Mouse (Mus musculus): ENCODE results near the gene Zbtb1. TPM values are rescaled to one million over a fixed set of nuclear protein-coding genes. Genes with fewer than 3 reads are reported as not detected.
A peak's percentile ranks its signal among the peaks of the same experiment; 100 is the strongest.
"Not testable (repeated sequence)": the region's sequence is repeated elsewhere in the genome, so short reads cannot be mapped to it uniquely, and the experiment has no call there.

Gene Zbtb1
- total RNA-seq, 2 experiments from 2014 or later: 5.7 to 7.2 TPM

DNA sequence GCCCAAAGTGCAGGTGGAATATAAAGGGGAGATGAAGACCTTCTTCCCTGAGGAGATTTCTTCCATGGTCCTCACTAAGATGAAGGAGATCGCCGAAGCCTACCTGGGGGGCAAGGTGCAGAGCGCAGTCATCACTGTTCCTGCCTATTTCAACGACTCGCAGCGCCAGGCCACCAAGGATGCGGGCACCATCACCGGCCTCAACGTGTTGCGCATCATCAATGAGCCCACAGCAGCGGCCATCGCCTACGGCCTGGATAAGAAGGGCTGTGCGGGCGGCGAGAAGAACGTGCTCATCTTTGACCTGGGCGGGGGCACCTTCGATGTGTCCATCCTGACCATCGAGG, 34.7 kb downstream of the Zbtb1 start:
- peak; percentile 29 for DNase-seq

DNA sequence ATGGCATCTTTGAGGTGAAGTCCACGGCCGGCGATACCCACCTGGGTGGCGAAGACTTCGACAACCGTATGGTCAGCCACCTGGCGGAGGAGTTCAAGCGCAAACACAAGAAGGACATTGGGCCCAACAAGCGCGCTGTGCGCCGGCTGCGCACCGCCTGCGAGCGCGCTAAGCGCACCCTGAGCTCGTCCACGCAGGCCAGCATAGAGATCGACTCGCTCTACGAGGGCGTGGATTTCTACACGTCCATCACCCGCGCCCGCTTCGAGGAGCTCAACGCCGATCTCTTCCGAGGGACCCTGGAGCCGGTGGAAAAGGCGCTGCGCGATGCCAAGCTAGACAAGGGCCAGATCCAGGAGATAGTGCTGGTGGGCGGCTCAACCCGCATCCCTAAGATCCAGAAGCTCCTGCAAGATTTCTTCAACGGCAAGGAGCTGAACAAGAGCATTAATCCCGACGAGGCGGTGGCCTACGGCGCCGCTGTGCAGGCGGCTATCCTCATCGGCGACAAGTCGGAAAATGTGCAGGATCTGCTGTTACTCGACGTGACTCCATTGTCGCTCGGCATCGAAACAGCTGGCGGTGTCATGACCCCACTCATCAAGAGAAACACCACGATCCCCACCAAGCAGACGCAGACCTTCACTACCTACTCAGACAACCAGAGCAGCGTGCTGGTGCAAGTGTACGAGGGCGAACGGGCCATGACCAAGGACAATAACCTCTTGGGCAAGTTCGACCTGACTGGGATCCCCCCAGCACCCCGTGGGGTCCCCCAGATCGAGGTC, 35.3 kb downstream of the Zbtb1 start:
- DNase-seq: peak; percentile 34

DNA sequence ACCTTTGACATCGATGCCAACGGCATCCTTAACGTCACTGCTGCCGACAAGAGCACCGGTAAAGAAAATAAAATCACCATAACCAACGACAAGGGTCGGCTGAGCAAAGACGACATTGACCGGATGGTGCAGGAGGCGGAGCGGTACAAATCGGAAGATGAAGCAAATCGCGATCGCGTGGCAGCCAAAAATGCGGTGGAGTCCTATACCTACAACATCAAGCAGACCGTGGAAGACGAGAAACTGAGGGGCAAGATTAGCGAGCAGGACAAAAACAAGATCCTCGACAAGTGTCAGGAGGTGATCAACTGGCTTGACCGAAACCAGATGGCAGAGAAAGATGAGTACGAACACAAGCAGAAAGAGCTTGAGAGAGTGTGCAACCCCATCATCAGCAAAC, 35.9 kb downstream of the Zbtb1 start:
- DNase-seq: peak; percentile 8

DNA sequence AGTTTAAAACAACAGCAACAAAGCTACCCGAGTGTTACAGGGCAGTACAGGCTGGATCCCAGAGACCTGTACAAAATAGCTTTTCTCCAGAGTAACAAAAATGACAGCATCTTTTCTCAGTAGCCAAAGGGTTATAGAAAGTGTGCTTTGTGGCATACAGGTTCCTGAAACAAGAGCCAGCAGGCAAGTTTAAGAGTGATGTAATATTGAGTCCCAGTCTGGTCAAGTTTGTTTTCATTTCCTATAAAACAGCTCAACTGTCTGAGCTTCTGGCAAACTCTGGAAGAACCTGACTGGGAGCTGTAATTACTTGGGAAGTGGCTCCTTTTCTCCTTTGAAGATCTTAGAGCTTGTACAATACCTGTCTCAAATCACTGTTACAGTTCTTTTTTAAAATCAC, 37.1 kb downstream of the Zbtb1 start:
- DNase-seq: no peak

DNA sequence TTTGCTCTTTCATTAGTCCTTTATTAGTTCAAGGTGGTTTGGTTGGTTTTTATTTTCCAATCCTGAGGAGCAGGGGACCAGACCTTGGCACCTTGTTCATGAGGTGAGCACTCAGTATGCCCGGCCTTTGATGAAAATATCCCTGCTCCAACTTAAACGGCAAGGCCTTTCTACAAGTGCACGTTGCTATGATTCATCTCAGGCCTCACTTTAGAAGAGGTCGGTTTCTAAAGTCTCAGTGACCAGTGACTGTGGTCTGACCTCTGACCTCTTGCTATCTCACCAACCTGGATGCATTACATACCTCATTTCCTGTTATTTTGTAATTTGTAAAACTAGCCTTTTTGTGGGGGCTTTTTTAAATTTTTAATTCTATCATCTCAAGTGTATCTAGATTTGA, 39.1 kb downstream of the Zbtb1 start:
- DNase-seq: no peak

DNA sequence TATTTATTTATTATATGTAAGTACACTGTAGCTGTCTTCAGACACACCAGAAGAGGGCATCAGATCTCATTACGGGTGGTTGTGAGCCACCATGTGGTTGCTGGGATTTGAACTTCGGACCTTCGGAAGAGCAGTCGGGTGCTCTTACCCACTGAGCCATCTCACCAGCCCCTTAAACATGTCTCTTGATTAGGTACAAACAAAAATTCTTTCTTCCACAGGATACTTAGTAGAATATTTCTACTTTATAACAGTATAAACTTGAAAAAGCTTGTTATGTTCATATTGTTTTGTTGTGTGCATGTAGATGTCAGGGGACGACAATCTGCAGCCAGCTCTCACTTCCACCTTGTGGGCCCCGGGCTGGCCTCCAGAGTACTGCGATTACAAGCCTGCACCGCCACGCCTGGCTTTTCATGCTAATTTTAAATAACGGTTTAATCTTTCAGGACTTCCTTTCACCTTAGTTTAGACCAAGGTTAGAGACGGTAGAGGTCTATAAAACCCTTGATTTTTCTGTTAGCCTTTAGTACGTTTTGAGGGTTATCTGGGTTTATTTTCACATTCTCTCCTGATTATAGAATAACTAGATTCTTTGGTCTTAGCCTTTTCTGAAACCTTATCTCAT, 45.4 kb downstream of the Zbtb1 start:
- DNase-seq: no peak

DNA sequence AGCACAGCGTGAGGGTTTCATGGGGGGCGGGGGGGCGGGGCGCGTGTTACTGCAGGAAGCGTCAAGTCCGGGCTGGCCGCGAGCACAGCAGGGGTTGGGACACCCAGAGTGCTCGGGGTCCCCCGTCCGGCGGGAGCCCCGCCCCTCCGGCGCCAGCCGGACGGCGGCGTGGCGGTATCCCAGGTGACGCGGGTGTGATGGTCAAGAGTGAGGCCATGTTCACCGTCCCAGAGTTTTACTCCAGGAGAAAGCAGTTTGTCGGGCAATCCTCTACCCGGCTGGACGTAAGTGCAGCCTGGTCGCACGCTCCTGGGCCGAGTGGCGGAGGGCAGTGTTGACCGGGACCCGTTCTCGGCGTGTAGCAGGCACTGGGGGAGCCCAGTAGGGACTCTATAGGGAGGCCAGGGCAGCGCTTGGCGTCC, 47.4 kb downstream of the Zbtb1 start, which contains the start of gene Ppp1r36:
Gene Ppp1r36, plus strand, starts transcription at position 106 of the 422 bp plus-strand sequence.
- DNase-seq: peak; percentile 38

DNA sequence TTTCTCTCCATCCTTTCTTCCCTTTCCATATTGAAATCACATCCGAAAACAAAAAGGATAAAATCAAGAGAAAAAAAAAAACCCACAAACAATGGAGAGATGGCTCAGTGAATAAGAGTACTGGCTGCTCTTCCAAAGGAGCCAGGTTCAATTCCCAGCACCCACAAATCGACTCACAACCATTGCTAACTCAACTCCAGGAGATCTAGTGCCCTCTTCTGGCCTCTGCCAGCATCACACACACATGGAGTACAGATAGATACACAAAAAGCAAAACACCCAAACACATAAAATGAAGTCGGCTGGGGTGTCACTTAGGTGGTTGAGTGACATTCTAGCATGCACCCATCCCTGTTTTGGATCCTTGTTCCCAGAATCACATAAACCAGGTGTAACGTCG, 48.3 kb downstream of the Zbtb1 start:
- DNase-seq: no peak

DNA sequence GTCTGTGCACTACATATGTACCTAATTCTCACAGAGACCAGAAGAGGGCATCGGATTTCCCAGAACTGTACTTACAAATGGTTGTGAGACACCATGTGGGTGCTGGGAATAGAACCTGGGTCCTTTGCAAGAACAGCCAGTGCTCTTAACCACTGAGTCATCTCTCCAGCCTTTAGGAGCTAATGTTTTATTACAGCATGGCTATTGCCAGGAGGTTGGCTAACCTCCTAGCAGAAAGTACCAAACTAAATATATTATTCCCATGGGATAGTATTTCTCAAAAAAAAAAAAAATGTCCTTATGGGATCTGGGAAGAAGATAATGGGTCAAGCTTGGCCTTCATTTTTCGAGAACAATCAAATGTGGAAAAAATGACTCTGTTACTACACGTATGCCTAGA, 55.2 kb downstream of the Zbtb1 start:
- DNase-seq: no peak

DNA sequence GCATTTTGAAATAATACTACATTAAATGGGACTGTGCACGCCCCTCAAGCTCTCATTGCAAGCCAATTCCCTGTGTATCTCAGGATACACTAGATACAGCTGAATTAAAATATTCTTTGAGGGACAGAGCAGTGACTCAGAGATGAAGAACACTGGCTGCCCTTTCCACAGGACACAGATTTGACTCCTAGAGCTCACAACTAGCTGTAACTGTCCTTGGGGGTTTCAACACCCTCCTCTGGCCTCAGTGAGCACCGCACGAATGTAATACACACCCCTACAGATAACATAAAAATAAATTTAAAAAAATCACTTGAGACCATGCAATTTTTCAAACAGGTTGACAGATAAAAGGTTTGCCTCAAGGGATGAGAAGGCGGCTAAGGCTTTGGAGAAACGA, 57.5 kb downstream of the Zbtb1 start:
- peak; percentile 24 for DNase-seq

DNA sequence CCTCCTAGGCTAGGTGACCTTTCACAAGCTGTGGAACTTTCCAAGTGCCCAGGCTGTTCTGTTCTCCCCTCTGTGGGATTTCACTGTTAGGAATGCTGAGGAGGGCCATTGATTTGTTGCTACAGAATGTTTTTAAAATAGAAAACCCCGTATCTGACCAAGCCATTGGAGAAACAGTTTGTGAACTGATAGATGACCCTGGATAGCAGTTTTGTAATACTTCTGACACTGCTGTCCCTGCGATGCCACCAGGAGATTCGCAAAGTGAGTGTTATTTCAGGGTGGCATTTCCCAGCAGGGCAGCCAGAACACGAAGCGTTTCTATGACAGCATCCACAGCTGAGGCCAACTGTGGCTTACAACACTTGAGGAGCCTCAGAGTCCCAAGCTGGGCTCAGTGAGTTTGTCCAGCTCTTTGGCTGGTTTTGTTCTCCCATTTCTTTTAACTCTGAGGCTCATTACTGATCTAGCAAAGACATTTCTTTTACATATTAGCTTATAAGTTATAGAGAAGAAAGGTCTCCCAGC, 60.9 kb downstream of the Zbtb1 start:
- peak; percentile 28 for DNase-seq

DNA sequence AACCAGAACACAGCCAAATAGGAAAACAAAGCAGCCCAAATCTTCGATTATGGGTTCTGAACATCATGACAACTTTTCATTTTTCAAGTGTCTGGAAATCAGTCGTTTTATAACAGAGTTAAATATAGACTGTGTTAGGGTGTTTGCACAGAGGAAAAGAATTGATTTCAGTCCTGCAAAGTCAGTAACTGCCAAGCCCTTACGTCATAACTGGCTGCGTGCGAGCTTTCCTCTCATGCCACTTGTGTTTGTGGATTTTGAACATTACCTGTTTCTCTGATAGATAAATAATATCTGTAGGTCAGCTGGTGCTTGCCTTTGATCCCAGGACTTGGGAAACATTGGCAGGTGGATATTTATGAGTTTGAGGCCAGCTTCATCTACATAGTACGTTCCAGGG, 61.4 kb downstream of the Zbtb1 start:
- DNase-seq: peak; percentile 31

DNA sequence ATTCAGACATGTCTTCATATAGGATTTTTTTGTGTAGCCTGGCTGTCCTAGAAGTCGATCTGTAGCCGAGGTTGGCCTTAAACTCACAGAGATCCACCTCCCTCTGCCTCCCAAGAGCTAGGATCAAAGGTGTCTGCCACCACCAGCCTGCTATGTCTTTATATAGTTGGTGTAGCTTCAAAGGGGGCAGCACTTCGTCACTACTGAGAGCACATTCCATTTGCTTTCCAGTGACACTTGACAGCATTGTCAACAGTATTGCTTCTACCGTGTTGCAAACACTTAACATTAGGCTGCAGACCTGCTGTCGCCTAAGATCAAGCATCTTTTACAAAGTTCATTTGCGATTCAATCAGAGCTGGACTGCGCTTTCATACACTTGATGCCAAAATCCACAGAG, 64.0 kb downstream of the Zbtb1 start:
- DNase-seq: no peak

DNA sequence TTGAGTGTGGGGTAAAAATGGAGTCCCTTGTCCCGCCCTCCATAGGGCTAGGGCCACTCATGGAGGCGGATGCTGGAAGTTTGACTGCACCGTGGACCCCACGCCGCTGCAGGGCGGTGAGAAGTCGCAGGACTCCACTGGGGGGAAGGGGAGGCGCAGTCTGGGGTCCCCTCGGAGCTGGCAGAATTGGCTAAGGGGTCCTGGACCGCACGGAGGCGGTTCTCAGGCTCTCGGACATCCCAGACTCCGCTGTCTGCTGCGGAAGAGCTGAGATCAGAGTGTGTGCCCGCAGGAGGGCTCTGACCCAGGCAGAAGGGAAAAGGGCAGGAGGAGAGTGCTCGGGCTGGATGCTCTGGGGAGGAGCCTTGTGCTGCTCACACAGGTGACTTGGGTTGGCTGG, 65.0 kb downstream of the Zbtb1 start:
- DNase-seq: no peak

DNA sequence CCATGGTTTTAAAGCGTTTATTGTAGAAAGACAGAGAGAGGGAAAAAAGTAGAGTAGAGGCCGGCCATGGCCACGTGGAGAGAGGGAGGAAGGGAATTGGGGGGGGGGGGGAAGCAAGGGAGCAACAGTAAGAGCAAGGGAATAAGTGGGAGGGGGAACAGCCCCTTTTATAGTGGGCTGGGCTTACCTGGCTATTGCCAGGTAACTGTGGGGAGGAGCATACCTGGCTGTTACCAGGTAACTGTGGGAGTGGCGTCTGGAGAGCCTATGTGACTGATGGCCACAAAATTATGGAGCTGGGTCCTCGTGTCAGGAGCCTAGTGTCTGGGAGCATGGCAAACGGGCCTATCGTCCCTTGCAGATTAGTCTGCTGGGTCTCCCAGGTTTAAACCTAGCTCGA, 65.5 kb downstream of the Zbtb1 start:
- no peak for DNase-seq

DNA sequence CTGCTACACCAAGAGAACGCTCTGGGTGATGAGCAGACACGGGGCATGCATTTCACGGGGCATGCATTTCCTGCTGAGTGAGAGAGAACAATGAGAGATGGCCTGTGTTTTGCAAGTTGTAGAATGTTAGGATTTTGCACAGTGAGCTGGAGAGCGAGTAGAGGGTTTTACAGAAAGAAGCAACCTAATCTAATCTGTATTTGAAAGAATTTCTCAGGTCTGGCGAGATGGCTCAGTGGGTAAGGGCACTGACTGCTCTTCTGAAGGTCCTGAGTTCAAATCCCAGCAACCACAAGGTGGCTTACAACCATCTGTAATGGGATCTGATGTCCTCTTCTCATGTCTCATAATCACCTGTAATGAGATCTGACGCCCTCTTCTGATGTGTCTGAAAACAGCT, 73.4 kb downstream of the Zbtb1 start:
- DNase-seq: not testable (repeated sequence)

DNA sequence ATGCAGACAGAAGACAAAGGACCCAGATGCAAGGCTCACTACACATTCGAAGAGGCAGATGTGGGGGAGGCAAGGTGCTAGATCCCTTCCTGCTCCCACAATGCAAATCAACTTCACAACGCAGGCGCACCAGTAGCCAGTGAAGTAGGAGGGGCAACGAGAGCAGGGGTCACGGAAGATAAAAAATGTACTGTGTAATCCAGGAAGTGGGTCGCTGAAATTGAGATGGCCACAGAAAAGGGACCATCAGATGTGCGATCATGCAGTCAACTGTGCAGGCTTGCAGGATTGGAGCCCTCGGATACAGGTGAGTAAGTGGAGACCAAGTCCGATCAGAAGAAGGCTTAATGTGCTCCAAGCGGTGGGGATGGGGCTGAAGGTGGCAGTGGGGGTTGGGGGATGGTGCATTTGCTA, 74.3 kb downstream of the Zbtb1 start:
- DNase-seq: no peak

DNA sequence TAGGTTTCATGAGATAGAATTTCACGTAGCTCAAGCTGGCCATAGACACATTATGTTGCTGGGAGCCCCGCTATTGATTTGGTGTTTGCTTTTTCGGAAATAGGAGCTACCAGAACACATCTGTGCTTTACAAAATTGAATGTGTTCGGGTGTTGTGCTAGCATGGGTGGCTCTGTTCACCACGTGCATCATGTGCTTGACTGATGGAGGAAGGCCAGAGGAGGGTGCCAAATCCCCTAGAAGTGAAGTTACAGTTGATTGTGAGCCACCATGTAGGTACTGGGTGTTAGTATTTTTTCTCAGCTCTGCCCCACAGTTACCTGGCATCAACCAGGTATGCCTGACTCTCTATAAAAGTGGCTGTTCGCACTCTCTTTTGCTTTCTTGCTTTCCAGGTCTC, 74.8 kb downstream of the Zbtb1 start:
- no peak for DNase-seq

DNA sequence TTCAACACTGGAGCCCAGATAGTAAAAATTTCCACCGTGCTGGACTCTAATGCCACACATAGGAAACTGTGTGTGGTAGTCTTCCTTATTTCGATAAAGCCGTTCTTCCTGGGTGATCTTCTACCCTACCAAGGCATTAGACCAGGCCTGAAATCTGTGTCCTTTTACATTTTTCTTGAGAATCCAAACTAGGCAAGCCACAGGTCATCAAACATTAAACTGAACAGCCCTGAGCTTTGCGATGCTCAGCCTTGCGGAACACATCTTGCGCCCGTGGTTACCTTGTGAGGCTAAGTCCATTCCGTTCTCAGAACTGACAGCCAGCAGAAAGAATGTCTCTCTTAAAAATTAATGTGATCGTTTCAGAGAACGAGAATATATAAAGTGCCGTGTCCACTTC, 76.1 kb downstream of the Zbtb1 start:
- no peak for DNase-seq

All from adrenal gland, postnatal 10 days (tissue).